Mouse (Mus musculus) heart, postnatal 36 days (tissue): ENCODE measurements around the gene Megf6. TPM values are rescaled to one million over a fixed set of nuclear protein-coding genes. Genes with fewer than 3 reads are reported as not detected.
A peak's percentile ranks its signal among the peaks of the same experiment; 100 is the strongest.

Source experiments
- DNase-seq, 2 experiments: peaks; one replicate each; pipeline ENCODE4 v3.0.0; 2021 to 2022
- intact Hi-C: fragments of 180-260 bp; cut with DNase I; formaldehyde crosslinking; loops from one replicate; pipeline ENCODE4 v1.15.1; 2025
- total RNA-seq, 2 experiments: library from RNA; stranded (reverse); gene quantifications; 2 replicates each; pipeline ENCODE4 v1.2.3; 2021

Megf6 gene
- total RNA-seq, 2 experiments from 2014 or later: 5.4 to 8.0 TPM

GRCm38 (mm10) chr4:154159002-154159401, 11.5 kb upstream of the Megf6 start:
- intact Hi-C loops: loop anchor here (2.0 kb wide), 1 partner anchor 94 kb away; no protein-coding TSS in a partner anchor
- peak; percentile 85 to 87 for DNase-seq

- peak in 1 of 2 experiments; percentile 37 for DNase-seq
- intact Hi-C loops: loop anchor here (2.0 kb wide), 1 partner anchor 95 kb away; no protein-coding TSS in a partner anchor
Measured at GRCm38 (mm10) chr4:154159961-154160537, 10.5 kb upstream of the Megf6 start.

- intact Hi-C loops: no loop called here
- DNase-seq: peak; percentile 96 to 98
Measured at GRCm38 (mm10) chr4:154160538-154161390, 9.8 kb upstream of the Megf6 start, which contains the start of gene Tprgl. TSS of gene Tprgl (minus strand) at chr4:154160666.

- peak; percentile 82 to 89 for DNase-seq
- intact Hi-C loops: loop anchor here (1.0 kb wide), 3 partner anchors 44 to 138 kb away; partner anchors contain the start of gene Arhgef16
Measured at GRCm38 (mm10) chr4:154163296-154163695, 7.2 kb upstream of the Megf6 start.

GRCm38 (mm10) chr4:154167053-154167452, 3.5 kb upstream of the Megf6 start:
- peak; percentile 73 to 83 for DNase-seq
- intact Hi-C loops: loop anchor here (1.0 kb wide), 1 partner anchor 40 kb away; no protein-coding TSS in a partner anchor

- no peak for DNase-seq
- intact Hi-C loops: no loop called here
Measured at GRCm38 (mm10) chr4:154170021-154170420, 509 bp upstream of the Megf6 start.

- DNase-seq: no peak
- intact Hi-C loops: no loop called here
Measured at GRCm38 (mm10) chr4:154171151-154171930, 811 bp downstream of the Megf6 start.

GRCm38 (mm10) chr4:154171931-154172604, 1.5 kb downstream of the Megf6 start:
- intact Hi-C loops: no loop called here
- no peak for DNase-seq

GRCm38 (mm10) chr4:154177257-154177656, 6.7 kb downstream of the Megf6 start:
- DNase-seq: peak; percentile 49 to 69
- intact Hi-C loops: no loop called here

GRCm38 (mm10) chr4:154181001-154181400, 10.5 kb downstream of the Megf6 start:
- DNase-seq: no peak
- intact Hi-C loops: no loop called here

- intact Hi-C loops: no loop called here
- peak in 1 of 2 experiments; percentile 31 for DNase-seq
Measured at GRCm38 (mm10) chr4:154183566-154183965, 13.0 kb downstream of the Megf6 start.

- intact Hi-C loops: no loop called here
- no peak for DNase-seq
Measured at GRCm38 (mm10) chr4:154185001-154185400, 14.5 kb downstream of the Megf6 start.

- intact Hi-C loops: no loop called here
- DNase-seq: no peak
Measured at GRCm38 (mm10) chr4:154186002-154186537, 15.5 kb downstream of the Megf6 start.

- no peak for DNase-seq
Measured at GRCm38 (mm10) chr4:154188948-154189347, 18.4 kb downstream of the Megf6 start.

GRCm38 (mm10) chr4:154197961-154198360, 27.4 kb downstream of the Megf6 start:
- no peak for DNase-seq
- intact Hi-C loops: no loop called here

More at GRCm38 (mm10) chr4:154188948-154189347, 18.4 kb downstream of the Megf6 start:
- intact Hi-C loops: loop anchor here (2.0 kb wide), 1 partner anchor 16 kb away; no protein-coding TSS in a partner anchor

GRCm38 (mm10) chr4:154198377-154198961, 27.9 kb downstream of the Megf6 start:
- intact Hi-C loops: no loop called here

GRCm38 (mm10) chr4:154201511-154201910, 31.0 kb downstream of the Megf6 start:
- no peak for DNase-seq
- intact Hi-C loops: no loop called here

More at GRCm38 (mm10) chr4:154198377-154198961, 27.9 kb downstream of the Megf6 start:
- DNase-seq: no peak

- DNase-seq: no peak
- intact Hi-C loops: loop anchor here (2.0 kb wide), 1 partner anchor 16 kb away; no protein-coding TSS in a partner anchor
Measured at GRCm38 (mm10) chr4:154204532-154204931, 34.0 kb downstream of the Megf6 start.

- peak; percentile 66 to 71 for DNase-seq
- intact Hi-C loops: loop anchor here (2.0 to 5.0 kb wide), 2 partner anchors 17 to 42 kb away; no protein-coding TSS in a partner anchor
Measured at GRCm38 (mm10) chr4:154205392-154205791, 34.9 kb downstream of the Megf6 start.
